Mouse (Mus musculus): ENCODE results near the gene Dact1. TPM values are rescaled to one million over a fixed set of nuclear protein-coding genes. Genes with fewer than 3 reads are reported as not detected.

The Dact1 gene
- 6.3 and 7.3 TPM in 2 replicates for polyA plus RNA-seq (2014; fragmentation: Nextera tagmentation; extraction: Ambion mirVana)

DNA sequence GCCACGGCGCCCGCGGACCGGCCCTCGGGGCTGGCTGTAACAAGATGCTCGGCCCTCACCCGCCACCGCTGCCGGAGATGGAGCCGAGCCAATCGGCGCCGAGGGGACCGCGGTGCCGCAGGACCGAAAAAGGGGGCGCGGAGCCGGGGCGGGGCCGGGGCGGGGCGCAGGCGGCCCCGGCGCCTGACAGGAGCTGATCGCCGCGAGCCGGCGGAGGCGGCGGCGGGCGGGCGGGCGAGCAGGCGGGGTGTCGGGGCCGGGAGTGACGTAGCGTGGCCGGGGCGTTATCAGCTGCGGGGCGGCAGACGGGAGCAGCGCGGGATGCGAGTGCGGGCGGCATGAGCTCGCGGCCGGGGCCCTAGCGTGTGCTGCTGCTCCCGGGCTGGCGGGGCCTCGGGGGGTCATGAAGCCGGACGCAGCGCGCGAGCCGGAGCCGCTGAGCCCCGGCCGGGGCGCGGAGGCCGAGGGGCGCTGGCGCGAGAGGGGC, at the start of gene Dact1:
Gene Dact1 (plus strand): TSS at position 304 of the 487 bp plus-strand sequence.
- peak within 1 kb of the TSS; percentile 72 for H3K4me3 ChIP-seq (ENCODE audit: low read depth, low read length)
- H3K36me3 ChIP-seq (ENCODE audit: control insufficient read depth, insufficient read depth, low read length) = no peaks in the 10 kb centered on the region
- peak; percentile 85 for ATAC-seq (replicated peaks; ENCODE audit: low FRiP score)
- H3K9me3 ChIP-seq (ENCODE audit: control insufficient read depth, low read length) = no peaks in the 10 kb centered on the region
- DNase-seq (ENCODE audit: low spot score) = peak; percentile 72
- peak within 1 kb of the TSS; percentile 75 for H3K27ac ChIP-seq (ENCODE audit: low read depth, low read length)
- H3K9ac ChIP-seq (ENCODE audit: low read depth, low read length) = peak within 1 kb of the TSS; percentile 67
- WGBS = under 1% methylated on average over 46 of the region's 76 CpGs
- peak within 1 kb of the TSS; percentile 93 for H3K4me2 ChIP-seq
- H3K4me1 ChIP-seq (replicated peaks; ENCODE audit: control insufficient read depth, insufficient read depth, low read length) = 0 out of 2 replicates have a peak, but pooled peaks cover 2% of the 10 kb centered on the region
- H3K27me3 ChIP-seq (replicated peaks; ENCODE audit: control insufficient read depth, insufficient read depth, low read length) = peaks cover 42% of the 10 kb centered on the region

DNA sequence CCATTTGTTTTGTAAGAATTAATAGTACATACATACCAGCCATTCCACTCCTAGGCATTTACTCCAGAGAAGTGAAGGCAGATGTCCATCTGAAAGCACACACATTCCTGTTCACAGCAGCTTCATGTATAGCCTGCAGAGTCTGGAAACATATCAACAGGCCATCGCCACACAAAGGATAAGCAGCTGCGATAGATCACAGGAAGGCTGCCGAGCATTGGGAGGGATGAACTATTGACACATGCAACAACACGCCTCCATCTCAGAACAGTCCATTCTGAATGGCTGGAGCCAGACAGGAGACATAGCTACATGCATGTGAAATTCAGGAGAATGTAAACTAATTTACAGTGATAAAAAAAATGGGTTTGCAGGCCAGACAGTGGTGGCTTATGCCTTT, 45.5 kb upstream of the Dact1 start:
- Histone ChIP-seq H3K9me3 (ENCODE audit: control insufficient read depth, low read length) (no peaks in the 10 kb centered on the region), H3K27ac (ENCODE audit: low read depth, low read length) (no peak overlapping the region), H3K4me2 (no peak overlapping the region), H3K27me3 (replicated peaks; ENCODE audit: control insufficient read depth, insufficient read depth, low read length) (no peaks in the 10 kb centered on the region), H3K4me3 (ENCODE audit: low read depth, low read length) (no peak overlapping the region), H3K9ac (ENCODE audit: low read depth, low read length) (no peak overlapping the region), H3K36me3 (ENCODE audit: control insufficient read depth, insufficient read depth, low read length) (no peaks in the 10 kb centered on the region), H3K4me1 (replicated peaks; ENCODE audit: control insufficient read depth, insufficient read depth, low read length) (no peaks in the 10 kb centered on the region)
- no peak for DNase-seq (ENCODE audit: low spot score)
- WGBS = 83% methylated on average over 4 of the region's 4 CpGs
- ATAC-seq (replicated peaks; ENCODE audit: low FRiP score) = no peak

DNA sequence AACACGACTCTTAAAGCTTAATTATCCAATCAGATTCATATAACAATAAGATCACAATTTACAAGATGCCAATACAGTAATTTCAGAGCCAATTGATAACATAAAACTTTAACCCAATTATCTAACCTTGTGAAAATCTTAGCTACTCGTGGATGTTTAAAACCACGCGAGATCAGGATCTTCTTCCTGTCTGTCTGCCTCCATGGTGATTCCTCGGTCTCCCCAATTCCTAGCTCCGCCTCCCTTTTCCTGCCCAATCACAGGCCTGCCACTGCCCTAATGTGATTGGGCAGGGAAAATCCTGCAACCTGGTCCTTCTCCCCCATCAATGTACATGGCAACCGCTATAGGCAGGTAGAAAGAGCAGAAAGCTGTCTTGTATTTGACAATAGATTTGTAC, 40.3 kb upstream of the Dact1 start:
- no peaks in the 10 kb centered on the region for H3K27me3 ChIP-seq (replicated peaks; ENCODE audit: control insufficient read depth, insufficient read depth, low read length)
- H3K4me1 ChIP-seq (replicated peaks; ENCODE audit: control insufficient read depth, insufficient read depth, low read length) = no peaks in the 10 kb centered on the region
- H3K9me3 ChIP-seq (ENCODE audit: control insufficient read depth, low read length) = no peaks in the 10 kb centered on the region
- WGBS = 81% methylated on average over 7 of the region's 7 CpGs
- no peak for ATAC-seq (replicated peaks; ENCODE audit: low FRiP score)
- H3K27ac ChIP-seq (ENCODE audit: low read depth, low read length) = no peak overlapping the region
- H3K4me3 ChIP-seq (ENCODE audit: low read depth, low read length) = no peak overlapping the region
- no peak overlapping the region for H3K4me2 ChIP-seq
- no peak overlapping the region for H3K9ac ChIP-seq (ENCODE audit: low read depth, low read length)
- DNase-seq (ENCODE audit: low spot score) = no peak
- H3K36me3 ChIP-seq (ENCODE audit: control insufficient read depth, insufficient read depth, low read length) = no peaks in the 10 kb centered on the region

DNA sequence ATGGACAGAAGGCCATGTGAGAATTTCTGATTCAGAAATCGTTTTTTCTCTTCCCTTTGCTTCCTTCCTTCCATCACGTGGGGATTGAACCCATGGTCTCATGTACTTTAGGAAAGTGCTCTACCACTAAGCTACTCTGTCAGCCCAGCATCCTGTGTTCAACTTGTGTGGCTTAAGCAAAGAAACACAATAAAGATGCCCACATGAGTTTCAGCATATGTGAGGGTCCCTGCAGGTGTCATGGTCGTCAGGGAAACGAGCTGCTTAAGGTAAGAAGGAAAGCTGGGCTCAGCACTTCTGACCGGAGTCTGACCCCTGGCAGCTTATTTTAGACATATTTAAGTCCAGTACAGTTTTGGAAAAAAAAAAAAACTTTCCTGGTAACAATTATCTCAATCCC, 38.6 kb upstream of the Dact1 start:
- WGBS = 74% methylated on average over 5 of the region's 5 CpGs
- H3K9me3 ChIP-seq (ENCODE audit: control insufficient read depth, low read length) = no peaks in the 10 kb centered on the region
- ATAC-seq (replicated peaks; ENCODE audit: low FRiP score) = no peak
- H3K27ac ChIP-seq (ENCODE audit: low read depth, low read length) = no peak overlapping the region
- no peak overlapping the region for H3K9ac ChIP-seq (ENCODE audit: low read depth, low read length)
- no peaks in the 10 kb centered on the region for H3K27me3 ChIP-seq (replicated peaks; ENCODE audit: control insufficient read depth, insufficient read depth, low read length)
- H3K4me1 ChIP-seq (replicated peaks; ENCODE audit: control insufficient read depth, insufficient read depth, low read length) = no peaks in the 10 kb centered on the region
- H3K4me3 ChIP-seq (ENCODE audit: low read depth, low read length) = no peak overlapping the region
- H3K4me2 ChIP-seq = no peak overlapping the region
- no peak for DNase-seq (ENCODE audit: low spot score)
- no peaks in the 10 kb centered on the region for H3K36me3 ChIP-seq (ENCODE audit: control insufficient read depth, insufficient read depth, low read length)

DNA sequence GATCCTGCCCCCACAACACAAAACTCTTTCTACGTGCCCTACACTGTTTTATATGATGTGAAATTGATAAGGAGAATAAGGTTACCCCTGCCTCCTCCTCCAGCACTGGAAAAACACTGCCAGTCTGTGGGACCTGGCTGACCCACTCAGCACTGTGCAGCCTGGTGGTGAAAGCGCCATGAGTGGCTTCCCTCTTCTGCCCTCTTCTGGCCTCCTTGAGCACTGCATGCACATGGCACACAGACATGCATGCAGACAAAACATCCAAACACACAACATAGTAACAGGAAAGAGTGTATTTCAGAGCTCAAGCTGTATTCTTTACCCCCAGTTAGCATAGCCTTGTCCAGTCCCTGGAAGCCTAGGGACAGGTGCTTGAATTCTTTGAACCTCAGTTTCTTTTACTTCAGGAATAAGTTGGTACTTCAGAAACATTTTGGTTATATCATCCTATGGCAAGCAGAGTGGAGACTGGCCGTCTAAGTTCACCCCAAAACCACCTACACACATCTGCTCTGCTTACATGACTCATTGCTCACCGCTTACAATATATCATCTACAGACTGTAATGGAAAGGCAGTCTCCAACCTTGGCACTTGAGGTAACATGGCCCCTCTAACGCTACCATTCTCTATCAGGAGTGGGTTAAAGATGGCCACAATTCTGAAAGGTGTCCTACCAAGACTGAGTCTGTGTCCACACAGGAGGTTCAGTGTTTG, 35.0 kb upstream of the Dact1 start:
- 87% methylated on average over 5 of the region's 5 CpGs for WGBS
- Histone ChIP-seq H3K4me3 (ENCODE audit: low read depth, low read length) (no peak overlapping the region), H3K4me2 (no peak overlapping the region), H3K9ac (ENCODE audit: low read depth, low read length) (no peak overlapping the region), H3K27ac (ENCODE audit: low read depth, low read length) (no peak overlapping the region), H3K9me3 (ENCODE audit: control insufficient read depth, low read length) (no peaks in the 10 kb centered on the region), H3K4me1 (replicated peaks; ENCODE audit: control insufficient read depth, insufficient read depth, low read length) (no peaks in the 10 kb centered on the region), H3K27me3 (replicated peaks; ENCODE audit: control insufficient read depth, insufficient read depth, low read length) (no peaks in the 10 kb centered on the region), H3K36me3 (ENCODE audit: control insufficient read depth, insufficient read depth, low read length) (no peaks in the 10 kb centered on the region)
- ATAC-seq (replicated peaks; ENCODE audit: low FRiP score) = no peak
- no peak for DNase-seq (ENCODE audit: low spot score)

DNA sequence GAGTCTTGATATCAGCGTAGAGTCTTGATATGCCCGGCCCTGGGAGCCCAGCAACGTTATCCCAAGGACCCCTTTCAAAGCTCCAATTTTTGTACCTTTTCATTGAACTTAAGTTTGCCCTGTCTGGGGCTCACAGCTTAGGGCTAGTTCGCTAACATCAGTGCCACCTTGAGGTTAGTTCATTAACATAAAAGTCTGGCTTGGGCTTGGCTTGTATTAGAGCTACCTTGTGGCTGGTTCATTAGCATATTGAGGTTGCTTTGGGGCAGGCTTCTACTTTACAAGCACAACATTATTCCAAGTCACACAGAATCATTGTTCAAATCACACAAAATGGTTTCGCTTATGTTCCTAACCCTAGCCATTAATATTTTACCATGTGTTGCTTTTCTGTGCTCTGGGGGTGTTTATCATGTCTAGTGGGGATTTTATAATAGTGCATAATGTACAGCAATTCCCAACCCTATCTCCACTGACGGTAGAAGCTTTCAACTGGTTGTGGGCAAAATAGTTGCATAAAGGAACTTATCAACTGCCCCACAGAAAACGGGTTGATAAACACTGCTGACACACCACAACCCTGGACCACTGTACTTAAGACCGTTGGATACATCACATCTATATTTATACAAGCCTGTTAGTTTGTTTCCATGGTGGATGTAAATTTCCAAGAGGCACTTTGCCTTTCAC, 33.6 kb upstream of the Dact1 start:
- H3K27ac ChIP-seq (ENCODE audit: low read depth, low read length) = no peak overlapping the region
- H3K4me1 ChIP-seq (replicated peaks; ENCODE audit: control insufficient read depth, insufficient read depth, low read length) = no peaks in the 10 kb centered on the region
- H3K4me2 ChIP-seq = no peak overlapping the region
- H3K9me3 ChIP-seq (ENCODE audit: control insufficient read depth, low read length) = no peaks in the 10 kb centered on the region
- 69% methylated on average over 8 of the region's 8 CpGs for WGBS
- DNase-seq (ENCODE audit: low spot score) (no peak), ATAC-seq (replicated peaks; ENCODE audit: low FRiP score) (no peak)
- H3K36me3 ChIP-seq (ENCODE audit: control insufficient read depth, insufficient read depth, low read length) = no peaks in the 10 kb centered on the region
- H3K4me3 ChIP-seq (ENCODE audit: low read depth, low read length) = no peak overlapping the region
- H3K9ac ChIP-seq (ENCODE audit: low read depth, low read length) = no peak overlapping the region
- H3K27me3 ChIP-seq (replicated peaks; ENCODE audit: control insufficient read depth, insufficient read depth, low read length) = no peaks in the 10 kb centered on the region

DNA sequence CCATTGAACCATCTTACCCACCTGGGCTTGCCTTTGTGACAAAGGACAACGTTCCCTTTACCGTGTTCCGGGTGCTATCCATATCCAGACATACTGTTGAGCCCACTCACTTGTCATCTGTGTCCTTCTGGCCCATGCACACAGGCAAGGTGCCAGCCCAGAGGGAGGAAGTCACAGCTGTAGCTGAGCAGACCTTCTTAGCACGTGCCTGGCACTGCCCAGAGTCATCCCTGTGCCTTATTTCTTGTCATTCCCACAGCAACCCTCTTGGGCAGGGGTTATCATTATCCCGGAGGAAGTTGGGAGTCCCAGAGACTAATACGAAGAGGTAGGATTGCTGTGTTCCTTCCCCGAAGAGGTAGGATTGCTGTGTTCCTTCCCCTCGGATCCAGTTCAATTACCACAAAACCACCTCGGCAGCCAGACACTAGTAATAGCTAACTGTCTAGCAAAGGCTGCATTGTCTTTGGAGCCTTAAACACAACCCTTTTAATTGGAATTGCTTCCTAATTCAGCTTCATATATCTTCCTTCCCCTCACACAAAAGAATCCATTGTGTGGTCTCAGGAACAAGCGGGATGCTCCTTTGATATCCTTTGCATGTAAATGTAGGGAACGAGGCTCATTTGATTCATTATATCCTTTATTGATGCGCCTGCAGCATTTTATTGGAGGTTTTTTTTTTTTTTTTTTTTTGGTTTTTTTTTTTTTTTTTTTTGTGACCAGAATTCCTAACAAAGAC, 30.0 kb upstream of the Dact1 start:
- H3K9ac ChIP-seq (ENCODE audit: low read depth, low read length) = no peak overlapping the region
- DNase-seq (ENCODE audit: low spot score) (no peak), ATAC-seq (replicated peaks; ENCODE audit: low FRiP score) (no peak)
- WGBS = 76% methylated on average over 12 of the region's 12 CpGs
- no peaks in the 10 kb centered on the region for H3K9me3 ChIP-seq (ENCODE audit: control insufficient read depth, low read length)
- H3K27ac ChIP-seq (ENCODE audit: low read depth, low read length) = no peak overlapping the region
- H3K4me1 ChIP-seq (replicated peaks; ENCODE audit: control insufficient read depth, insufficient read depth, low read length) = no peaks in the 10 kb centered on the region
- no peak overlapping the region for H3K4me2 ChIP-seq
- H3K27me3 ChIP-seq (replicated peaks; ENCODE audit: control insufficient read depth, insufficient read depth, low read length) = no peaks in the 10 kb centered on the region
- no peaks in the 10 kb centered on the region for H3K36me3 ChIP-seq (ENCODE audit: control insufficient read depth, insufficient read depth, low read length)
- no peak overlapping the region for H3K4me3 ChIP-seq (ENCODE audit: low read depth, low read length)

DNA sequence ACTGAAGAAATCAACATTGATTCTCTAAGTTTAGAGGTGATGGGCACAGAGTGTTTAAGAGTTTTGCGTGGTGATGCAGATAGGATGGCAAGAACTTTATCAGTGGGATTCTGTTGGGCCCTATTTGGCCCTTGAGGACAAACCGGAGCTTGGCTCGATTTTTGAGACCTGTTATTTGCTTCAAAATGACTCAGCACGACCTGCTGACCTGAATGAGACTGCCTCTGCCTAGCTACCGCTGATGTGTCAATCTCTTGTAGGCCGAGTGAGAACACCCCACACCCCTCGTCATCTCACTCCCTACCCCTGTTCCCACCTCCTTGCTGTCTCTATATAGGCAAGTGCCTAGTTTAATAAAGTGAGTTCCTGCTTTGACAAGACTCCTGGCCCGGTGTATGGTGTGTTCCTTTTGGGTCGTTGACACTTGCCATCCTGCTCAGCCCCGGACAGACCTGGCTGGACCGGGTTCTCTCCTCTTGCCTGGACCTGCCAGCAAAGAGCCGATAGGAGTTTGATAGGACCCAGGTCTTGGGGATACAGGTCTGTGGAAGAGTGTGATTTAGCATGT, 28.4 kb upstream of the Dact1 start:
- DNase-seq (ENCODE audit: low spot score) (no peak), ATAC-seq (replicated peaks; ENCODE audit: low FRiP score) (no peak)
- 79% methylated on average over 12 of the region's 12 CpGs for WGBS

More for the DNA sequence above, 28.4 kb upstream of the Dact1 start:
- Histone ChIP-seq H3K9ac (ENCODE audit: low read depth, low read length) (no peak overlapping the region), H3K27me3 (replicated peaks; ENCODE audit: control insufficient read depth, insufficient read depth, low read length) (no peaks in the 10 kb centered on the region), H3K4me1 (replicated peaks; ENCODE audit: control insufficient read depth, insufficient read depth, low read length) (no peaks in the 10 kb centered on the region), H3K36me3 (ENCODE audit: control insufficient read depth, insufficient read depth, low read length) (no peaks in the 10 kb centered on the region), H3K4me2 (no peak overlapping the region), H3K27ac (ENCODE audit: low read depth, low read length) (no peak overlapping the region), H3K9me3 (ENCODE audit: control insufficient read depth, low read length) (no peaks in the 10 kb centered on the region), H3K4me3 (ENCODE audit: low read depth, low read length) (no peak overlapping the region)
